Mouse (Mus musculus) MEL (cell line): ENCODE results near the gene Lysmd1. TPM values are rescaled to one million over a fixed set of nuclear protein-coding genes. Genes with fewer than 3 reads are reported as not detected.

Experiments used
- DNase-seq: peaks from one replicate; pipeline ENCODE4 v3.0.0; 2011; ENCODE audit warnings: low read depth, low spot score
- H3K27ac ChIP-seq: 2 replicates; pipeline ENCODE4 v1.5.1; 2012; ENCODE audit warnings: low read depth, mild to moderate bottlenecking, control low read depth, low read length, moderate library complexity; ENCODE audit not compliant: control insufficient read depth
- H3K27me3 ChIP-seq, 2 experiments: fragments of 150-350 bp in 1 of 2; sonication (generic) in 1 of 2; 2 replicates each; pipeline ENCODE4 v1.6.1; 2012; ENCODE audit warnings: low read length in 2 of 2, mild to moderate bottlenecking in 2 of 2, improper control_type of control experiment in 1 of 2, moderate library complexity in 1 of 2; ENCODE audit not compliant: insufficient read depth in 2 of 2, control insufficient read depth in 1 of 2
- H3K36me3 ChIP-seq, 2 experiments: 2 replicates each; pipeline ENCODE4 v1.6.1; 2012 to 2014; ENCODE audit warnings: low read length in 2 of 2, improper control_type of control experiment in 1 of 2, inconsistent platforms in 1 of 2, mild to moderate bottlenecking in 1 of 2; ENCODE audit not compliant: insufficient read depth in 2 of 2, control insufficient read depth in 1 of 2
- H3K4me1 ChIP-seq, 2 experiments: fragments of 150-350 bp in 1 of 2; sonication (generic) in 1 of 2; 2 replicates each; pipeline ENCODE4 v1.6.1; 2012; ENCODE audit warnings: low read length in 2 of 2, improper control_type of control experiment in 1 of 2, mild to moderate bottlenecking in 1 of 2; ENCODE audit not compliant: insufficient read depth in 2 of 2, control insufficient read depth in 1 of 2
- H3K4me3 ChIP-seq, 2 experiments: fragments of 150-350 bp in 1 of 2; sonication (generic) in 1 of 2; 2 replicates each; pipeline ENCODE4 v1.5.1; 2012; ENCODE audit warnings: low read depth in 2 of 2, low read length in 2 of 2, mild to moderate bottlenecking in 2 of 2, moderate library complexity in 2 of 2, control low read depth in 1 of 2, improper control_type of control experiment in 1 of 2; ENCODE audit not compliant: control insufficient read depth in 1 of 2, insufficient read depth in 1 of 2
- H3K79me2 ChIP-seq: 2 replicates; pipeline ENCODE4 v1.6.1; 2012; ENCODE audit warnings: mild to moderate bottlenecking, low read length, moderate library complexity; ENCODE audit not compliant: control insufficient read depth, poor library complexity, insufficient read depth
- H3K9ac ChIP-seq: 2 replicates; pipeline ENCODE4 v1.6.1; 2012; ENCODE audit warnings: low read depth, mild to moderate bottlenecking, control low read depth, low read length, moderate library complexity; ENCODE audit not compliant: control insufficient read depth, poor library complexity, severe bottlenecking
- H3K9me3 ChIP-seq: fragments of 150-350 bp; sonication (generic); replicated peaks from 2 replicates; pipeline ENCODE4 v1.6.1; 2012; ENCODE audit warnings: mild to moderate bottlenecking, low read length, improper control_type of control experiment, moderate library complexity; ENCODE audit not compliant: insufficient read depth
- BHLHE40 ChIP-seq: IDR thresholded peaks from 2 replicates; pipeline ENCODE4 v1.6.1; 2012; ENCODE audit warnings: low read depth, mild to moderate bottlenecking, inconsistent platforms, low read length, improper control_type of control experiment, borderline replicate concordance
- CHD1 ChIP-seq: IDR thresholded peaks from 2 replicates; pipeline ENCODE4 v1.6.1; 2012; ENCODE audit warnings: low read depth, mild to moderate bottlenecking, inconsistent platforms, low read length, improper control_type of control experiment
- CHD2 ChIP-seq: IDR thresholded peaks from 2 replicates; pipeline ENCODE4 v1.6.1; 2011; ENCODE audit warnings: low read length, improper control_type of control experiment
- CTCF ChIP-seq, 3 experiments: IDR thresholded peaks in 2 of 3; conservative IDR thresholded peaks in 1 of 3; 2 replicates each; pipeline ENCODE4 v1.5.1; 2011 to 2012; ENCODE audit warnings: low read length in 3 of 3, low read depth in 2 of 3, mild to moderate bottlenecking in 2 of 3, improper control_type of control experiment in 1 of 3, inconsistent platforms in 1 of 3, mixed read lengths in 1 of 3, moderate library complexity in 1 of 3; ENCODE audit not compliant: control insufficient read depth in 1 of 3, insufficient read depth in 1 of 3, poor library complexity in 1 of 3, severe bottlenecking in 1 of 3
- E2F4 ChIP-seq: IDR thresholded peaks from 2 replicates; pipeline ENCODE4 v1.6.1; 2011; ENCODE audit warnings: low read depth, low read length, improper control_type of control experiment, borderline replicate concordance
- ELF1 ChIP-seq: IDR thresholded peaks from 2 replicates; pipeline ENCODE4 v1.6.1; 2014; ENCODE audit warnings: low read depth, mild to moderate bottlenecking, inconsistent platforms, low read length, improper control_type of control experiment, moderate library complexity
- EP300 ChIP-seq, 2 experiments: IDR thresholded peaks; 2 replicates each; pipeline ENCODE4 v1.6.1; 2011; ENCODE audit warnings: improper control_type of control experiment in 2 of 2, low read length in 2 of 2, low read depth in 1 of 2, mild to moderate bottlenecking in 1 of 2
- GATA1 ChIP-seq: IDR thresholded peaks from 2 replicates; pipeline ENCODE4 v1.6.1; 2011; ENCODE audit warnings: low read depth, low read length, improper control_type of control experiment
- HCFC1 ChIP-seq: IDR thresholded peaks from 2 replicates; pipeline ENCODE4 v1.6.1; 2012; ENCODE audit warnings: low read depth, mild to moderate bottlenecking, inconsistent platforms, low read length, improper control_type of control experiment, moderate library complexity
- JUND ChIP-seq: IDR thresholded peaks from 2 replicates; pipeline ENCODE4 v1.6.1; 2011; ENCODE audit warnings: low read depth, mild to moderate bottlenecking, improper control_type of control experiment, low read length
- KAT2A ChIP-seq: conservative IDR thresholded peaks from 2 replicates; pipeline ENCODE4 v1.6.1; 2012; ENCODE audit warnings: low read depth, low read length, improper control_type of control experiment, inconsistent platforms
- MAX ChIP-seq: IDR thresholded peaks from 2 replicates; pipeline ENCODE4 v1.6.1; 2011; ENCODE audit warnings: low read length, improper control_type of control experiment
- MEF2A ChIP-seq: IDR thresholded peaks from 2 replicates; pipeline ENCODE4 v1.6.1; 2014; ENCODE audit warnings: low read depth, mild to moderate bottlenecking, inconsistent platforms, low read length, improper control_type of control experiment; ENCODE audit not compliant: poor library complexity, insufficient replicate concordance, severe bottlenecking; ENCODE audit errors: extremely low read depth
- MYB ChIP-seq: IDR thresholded peaks from 2 replicates; pipeline ENCODE4 v1.6.1; 2011; ENCODE audit warnings: mild to moderate bottlenecking, low read depth, low read length, improper control_type of control experiment
- MYC ChIP-seq: IDR thresholded peaks from 2 replicates; pipeline ENCODE4 v1.6.1; 2011; ENCODE audit warnings: low read depth, mild to moderate bottlenecking, low read length, improper control_type of control experiment, moderate library complexity
- NELFE ChIP-seq: IDR thresholded peaks from 2 replicates; pipeline ENCODE4 v1.6.1; 2011; ENCODE audit warnings: low read depth, low read length, improper control_type of control experiment
- NRF1 ChIP-seq: IDR thresholded peaks from 2 replicates; pipeline ENCODE4 v1.6.1; 2014; ENCODE audit warnings: low read depth, mild to moderate bottlenecking, inconsistent platforms, low read length, improper control_type of control experiment, moderate library complexity; ENCODE audit not compliant: poor library complexity, insufficient read depth, severe bottlenecking
- POLR2AphosphoS2 ChIP-seq: IDR thresholded peaks from 2 replicates; pipeline ENCODE4 v1.6.1; 2011; ENCODE audit warnings: low read length, improper control_type of control experiment
- RAD21 ChIP-seq: IDR thresholded peaks from 2 replicates; pipeline ENCODE4 v1.6.1; 2011; ENCODE audit warnings: mild to moderate bottlenecking, low read depth, low read length, improper control_type of control experiment
- RCOR1 ChIP-seq: IDR thresholded peaks from 2 replicates; pipeline ENCODE4 v1.6.1; 2012; ENCODE audit warnings: low read depth, mild to moderate bottlenecking, inconsistent platforms, low read length, improper control_type of control experiment
- SIN3A ChIP-seq: IDR thresholded peaks from 2 replicates; pipeline ENCODE4 v1.6.1; 2012; ENCODE audit warnings: low read length, improper control_type of control experiment, inconsistent platforms
- SMC3 ChIP-seq: IDR thresholded peaks from 2 replicates; pipeline ENCODE4 v1.6.1; 2011; ENCODE audit warnings: low read depth, low read length, improper control_type of control experiment
- TAL1 ChIP-seq: IDR thresholded peaks from 2 replicates; pipeline ENCODE4 v1.6.1; 2012; ENCODE audit warnings: mild to moderate bottlenecking, inconsistent platforms, low read length, moderate library complexity, mixed read lengths
- TBP ChIP-seq: IDR thresholded peaks from 2 replicates; pipeline ENCODE4 v1.8.0; 2011; ENCODE audit warnings: low read depth, low read length, improper control_type of control experiment
- USF1 ChIP-seq: IDR thresholded peaks from 2 replicates; pipeline ENCODE4 v1.6.1; 2014; ENCODE audit warnings: low read depth, mild to moderate bottlenecking, inconsistent platforms, low read length, improper control_type of control experiment, moderate library complexity
- USF2 ChIP-seq, 2 experiments: IDR thresholded peaks; 2 replicates each; pipeline ENCODE4 v1.6.1; 2011 to 2012; ENCODE audit warnings: improper control_type of control experiment in 2 of 2, low read length in 2 of 2, borderline replicate concordance in 1 of 2, inconsistent platforms in 1 of 2, low read depth in 1 of 2, mild to moderate bottlenecking in 1 of 2; ENCODE audit not compliant: insufficient read depth in 1 of 2
- ZC3H11A ChIP-seq: IDR thresholded peaks from 2 replicates; pipeline ENCODE4 v1.6.1; 2012; ENCODE audit warnings: low read depth, mild to moderate bottlenecking, inconsistent platforms, low read length, improper control_type of control experiment
- ZKSCAN1 ChIP-seq: IDR thresholded peaks from 2 replicates; pipeline ENCODE4 v1.6.1; 2012; ENCODE audit warnings: low read depth, mild to moderate bottlenecking, inconsistent platforms, low read length, improper control_type of control experiment, moderate library complexity
- ZNF384 ChIP-seq: IDR thresholded peaks from 2 replicates; pipeline ENCODE4 v1.6.1; 2012; ENCODE audit warnings: low read depth, mild to moderate bottlenecking, inconsistent platforms, low read length, improper control_type of control experiment
- polyA plus RNA-seq, 2 experiments: library from polyadenylated mRNA; stranded (reverse) in 1 of 2; unstranded in 1 of 2; fragments of >175 nt in 1 of 2; fragments of >200 nt in 1 of 2; gene quantifications; 2 replicates each; pipeline versions ENCODE4 v1.2.1 to v1.2.4; 2012; ENCODE audit warnings: low replicate concordance in 2 of 2, low read depth in 1 of 2; ENCODE audit not compliant: insufficient read length in 2 of 2, insufficient read depth in 1 of 2, missing spikeins in 1 of 2
- total RNA-seq: library from RNA; depleted of rRNA; stranded (reverse); fragments of 300-350 nt; gene quantifications from 2 replicates; pipeline ENCODE4 v1.2.3, GENCODE M21; 2012

Gene Lysmd1
- total and polyA plus RNA-seq, 3 experiments = 22.7 to 102 (median 22.9) TPM

- Histone ChIP-seq H3K27me3 (no peaks in the 10 kb centered on the region), H3K9ac (no peak overlapping the region), H3K9me3 (no peaks in the 10 kb centered on the region), H3K79me2 (no peaks in the 10 kb centered on the region), H3K36me3 (no peaks in the 10 kb centered on the region), H3K4me3 (no peak overlapping the region), H3K27ac (no peak overlapping the region), H3K4me1 (no peaks in the 10 kb centered on the region)
- no peak for TF ChIP-seq EP300 (IDR thresholded peaks at IDR 0.05; ENCODE audit: low read depth in 1 of 2, low read length in 2 of 2)
- TF ChIP-seq ELF1 = no peak
- TF ChIP-seq CHD1 = no peak
- TF ChIP-seq E2F4 = no peak
- TF ChIP-seq HCFC1 = no peak
- no peak for TF ChIP-seq BHLHE40
- TF ChIP-seq RCOR1 = no peak
- TF ChIP-seq JUND = no peak
- no peak for TF ChIP-seq GATA1
- no peak for TF ChIP-seq POLR2AphosphoS2
- TF ChIP-seq MYB = no peak
- no peak for TF ChIP-seq RAD21
- DNase-seq = no peak
Observed at GRCm38 (mm10) chr3:95173256-95173949, 39.5 kb downstream of the Lysmd1 start.

- no peaks in the 10 kb centered on the region for H3K36me3 ChIP-seq
- no peaks in the 10 kb centered on the region for H3K9me3 ChIP-seq
- H3K27ac ChIP-seq = no peak overlapping the region
- no peaks in the 10 kb centered on the region for H3K4me1 ChIP-seq
- H3K27me3 ChIP-seq = no peaks in the 10 kb centered on the region
- no peak overlapping the region for H3K9ac ChIP-seq
- DNase-seq = peak; percentile 81
- no peak overlapping the region for H3K4me3 ChIP-seq
- no peaks in the 10 kb centered on the region for H3K79me2 ChIP-seq
- TF ChIP-seq ZC3H11A (peak; percentile 55; the same call in 1 of the 2 replicates), USF2 (IDR thresholded peaks at IDR 0.05; ENCODE audit: borderline replicate concordance in 1 of 2, insufficient read depth in 1 of 2, low read depth in 1 of 2, low read length in 2 of 2) (no peak), ELF1 (no peak), MAX (no peak), E2F4 (no peak), KAT2A (no peak), SMC3 (peak; percentile 67), RAD21 (peak; percentile 64), NELFE (no peak), NRF1 (no peak), CHD2 (no peak), TBP (no peak), HCFC1 (0 out of 2 replicates have a peak, but pooled peaks have one; percentile 24), GATA1 (no peak), CTCF (IDR thresholded peaks at IDR 0.05 in 2 of 3, conservative IDR thresholded peaks at IDR 0.05 in 1 of 3; ENCODE audit: control insufficient read depth in 1 of 3, insufficient read depth in 1 of 3, low read depth in 2 of 3, low read length in 3 of 3, poor library complexity in 1 of 3, severe bottlenecking in 1 of 3) (peak; percentile 89 to 91 (median 90)), ZNF384 (no peak), USF1 (no peak), MEF2A (no peak), ZKSCAN1 (no peak), SIN3A (no peak), BHLHE40 (no peak), MYC (0 out of 2 replicates have a peak, but pooled peaks have one; percentile 26), RCOR1 (no peak), TAL1 (no peak)
Observed at GRCm38 (mm10) chr3:95174011-95174592, 40.2 kb downstream of the Lysmd1 start.
